Comparison of ENCODE assay signal across 29 mouse cellular contexts in genomic region chr16:65234404-65234803, GRCm38 (mm10).
"Had no signal": no experiment of that assay in that cellular context is flagged by ENCODE, and none has a peak within 500 bp of the region (broad histone marks: within the 10 kb centered on the region; RNA-seq: fewer than 3 reads in every experiment).

No protein-coding gene starts in this region.

- H3K4me3 ChIP-seq: embryonic facial prominence, embryonic 10.5 days; embryonic facial prominence, embryonic 12.5 days; embryonic facial prominence, embryonic 13.5 days; embryonic facial prominence, embryonic 15.5 days; erythroblast, embryonic 14.5 days; forebrain, embryonic 10.5 days; forebrain, embryonic 12.5 days; forebrain, embryonic 13.5 days; forebrain, embryonic 15.5 days; gastrocnemius, adult 2 months; heart, adult 2 months had no signal

- H3K4me2 ChIP-seq: embryonic facial prominence, embryonic 12.5 days; embryonic facial prominence, embryonic 13.5 days; embryonic facial prominence, embryonic 15.5 days; forebrain, embryonic 12.5 days; forebrain, embryonic 13.5 days; forebrain, embryonic 15.5 days had no signal

- H3K4me1 ChIP-seq: embryonic facial prominence, embryonic 10.5 days; embryonic facial prominence, embryonic 12.5 days; embryonic facial prominence, embryonic 13.5 days; embryonic facial prominence, embryonic 15.5 days; forebrain, embryonic 10.5 days; forebrain, embryonic 12.5 days; forebrain, embryonic 13.5 days; forebrain, embryonic 15.5 days had no signal

- ATAC-seq: forebrain, embryonic 13.5 days; forebrain, embryonic 14.5 days; forebrain, embryonic 15.5 days; forebrain, embryonic 16.5 days; forebrain, postnatal 0 days had no signal

- DNase-seq: cerebellum, adult 2 months; cerebellum, adult 8-10 months; cerebellum, adult 9-10 months; cerebellum, adult 9-11 months; cerebellum, postnatal 10 days; cerebellum, postnatal 14 days; cerebellum, postnatal 25 days; cerebellum, postnatal 36 days; embryo, embryonic 11 days; forebrain, postnatal 0 days; gastrocnemius, adult 2 months; gastrocnemius, postnatal 10 days; gastrocnemius, postnatal 14 days; gastrocnemius, postnatal 25 days; gastrocnemius, postnatal 36 days; heart, adult 11 months; heart, adult 18-20 months; heart, adult 2 months had no signal

- H3K9me3 ChIP-seq: embryonic facial prominence, embryonic 10.5 days; embryonic facial prominence, embryonic 12.5 days; embryonic facial prominence, embryonic 13.5 days; embryonic facial prominence, embryonic 15.5 days; forebrain, embryonic 12.5 days; forebrain, embryonic 13.5 days; forebrain, embryonic 15.5 days had no signal

- H3K27me3 ChIP-seq: embryonic facial prominence, embryonic 12.5 days; embryonic facial prominence, embryonic 13.5 days; embryonic facial prominence, embryonic 15.5 days; forebrain, embryonic 12.5 days; forebrain, embryonic 13.5 days; forebrain, embryonic 15.5 days had no signal

- H3K27ac ChIP-seq: embryonic facial prominence, embryonic 10.5 days; embryonic facial prominence, embryonic 12.5 days; embryonic facial prominence, embryonic 13.5 days; embryonic facial prominence, embryonic 15.5 days; forebrain, embryonic 10.5 days; forebrain, embryonic 12.5 days; forebrain, embryonic 13.5 days; forebrain, embryonic 15.5 days; gastrocnemius, adult 2 months; heart, adult 2 months had no signal

- H3K9ac ChIP-seq: embryonic facial prominence, embryonic 12.5 days; embryonic facial prominence, embryonic 13.5 days; embryonic facial prominence, embryonic 15.5 days; forebrain, embryonic 12.5 days; forebrain, embryonic 13.5 days; forebrain, embryonic 15.5 days; forebrain, postnatal 0 days had no signal

- H3K36me3 ChIP-seq: embryonic facial prominence, embryonic 10.5 days; embryonic facial prominence, embryonic 12.5 days; embryonic facial prominence, embryonic 13.5 days; embryonic facial prominence, embryonic 15.5 days; forebrain, embryonic 10.5 days; forebrain, embryonic 12.5 days; forebrain, embryonic 15.5 days had no signal
